Mouse (Mus musculus) cerebral cortex, adult 2 months (tissue): ENCODE data around the gene Cdc25b.

Experiments used
- WGBS: fragments of 180-500 bp; shearing (Covaris S2); methylation state at CpG from one replicate; pipeline ENCODE4 v1.1.7; 2018; 5-methylcytosine and 5-hydroxymethylcytosine counted together

Gene Cdc25b

GRCm38 (mm10) chr2:131159938-131160581 lies 26.7 kb upstream of the Cdc25b start, which contains the start of gene 1700037H04Rik:
TSS of gene 1700037H04Rik (minus strand) at chr2:131160081.
- WGBS = under 1% methylated on average over 54 of the region's 54 CpGs

DNA sequence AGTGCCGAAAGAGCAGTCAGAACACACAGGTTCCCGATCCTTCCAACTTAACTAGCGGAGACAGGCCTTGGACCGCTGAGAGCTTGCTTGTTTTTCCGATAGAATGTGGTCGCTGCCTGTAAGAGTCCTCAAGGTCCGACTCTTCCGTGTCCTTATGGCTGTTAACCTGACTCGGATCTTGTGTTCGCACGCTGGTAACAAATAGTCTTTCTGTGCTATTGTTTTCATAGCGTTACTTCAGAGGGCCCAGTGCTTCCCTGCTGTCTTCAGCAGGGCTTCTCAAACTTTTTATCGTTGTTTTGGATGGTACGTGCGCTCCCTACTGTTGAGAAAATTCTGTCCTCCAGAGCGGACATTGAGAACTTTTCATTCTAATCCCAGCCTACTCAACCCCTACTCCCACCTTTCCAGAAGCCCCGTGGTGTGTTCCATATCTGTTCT lies 26.1 kb upstream of the Cdc25b start:
- 0% methylated on average over 17 of the region's 17 CpGs for WGBS

DNA sequence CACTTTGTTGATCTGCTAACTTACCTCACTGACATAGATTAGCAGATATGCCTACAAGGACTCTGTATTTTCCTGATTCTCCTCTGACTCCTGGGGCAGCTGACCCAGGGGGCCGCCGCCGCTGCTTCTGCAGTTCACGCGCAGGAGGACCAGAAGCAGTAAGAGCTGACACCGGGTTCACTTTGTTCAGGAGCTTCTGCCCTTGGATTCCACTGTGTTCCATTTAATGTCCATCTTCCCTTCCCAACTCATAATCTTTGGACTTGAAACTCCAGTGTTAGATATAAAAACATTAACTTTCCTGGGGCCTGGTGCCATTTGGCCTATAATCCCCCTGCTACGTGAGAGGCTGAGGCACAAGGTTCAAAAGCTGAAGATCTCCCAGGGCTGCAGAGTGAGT lies 22.8 kb upstream of the Cdc25b start:
- 87% methylated on average over 7 of the region's 7 CpGs for WGBS

GRCm38 (mm10) chr2:131166172-131166571 lies 20.6 kb upstream of the Cdc25b start:
- whole genome bisulfite sequencing = 95% methylated on average over 2 of the region's 2 CpGs

DNA sequence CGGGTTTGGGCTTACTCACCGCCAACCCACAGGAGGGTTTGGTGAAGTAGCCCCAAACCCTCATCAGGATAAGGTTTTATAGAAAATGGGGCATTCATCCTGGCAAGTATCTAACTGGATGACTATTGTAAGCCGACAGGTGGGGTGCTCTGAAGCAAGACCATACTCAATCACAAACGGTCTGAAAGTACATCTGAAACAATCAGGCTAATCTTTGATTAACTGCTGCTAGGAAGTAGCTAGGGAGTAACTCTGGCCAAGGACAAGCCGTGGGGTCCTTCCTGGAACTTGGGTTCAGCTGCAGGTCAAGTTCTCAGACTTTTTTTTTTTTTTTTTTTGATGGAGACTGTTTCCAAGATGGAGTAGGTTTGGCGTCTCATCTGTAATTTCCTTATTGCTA lies 18.8 kb upstream of the Cdc25b start:
- WGBS = 90% methylated on average over 6 of the region's 6 CpGs

GRCm38 (mm10) chr2:131168914-131169313 lies 17.8 kb upstream of the Cdc25b start:
- WGBS = 58% methylated on average over 1 of the region's 1 CpGs

DNA sequence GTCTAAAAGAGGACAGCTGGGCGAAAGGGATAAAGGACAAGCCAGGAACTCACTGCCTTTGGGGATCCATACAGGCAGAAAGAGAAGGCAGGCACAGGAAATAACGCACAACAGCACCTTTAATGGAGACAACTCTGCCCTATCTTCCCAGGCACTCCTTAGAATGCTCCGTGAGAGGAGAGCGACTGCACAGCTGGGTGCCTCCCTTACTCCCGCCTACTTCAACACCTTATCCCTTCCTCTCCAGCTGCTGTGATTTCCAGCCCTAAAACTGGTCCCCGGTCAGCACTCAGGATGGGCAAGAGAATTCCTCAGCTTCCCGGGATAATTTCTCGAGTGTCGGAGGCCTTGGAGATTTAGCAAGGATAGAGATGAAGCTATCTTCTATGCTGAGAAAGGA lies 15.8 kb upstream of the Cdc25b start:
- WGBS = 64% methylated on average over 9 of the region's 9 CpGs

DNA sequence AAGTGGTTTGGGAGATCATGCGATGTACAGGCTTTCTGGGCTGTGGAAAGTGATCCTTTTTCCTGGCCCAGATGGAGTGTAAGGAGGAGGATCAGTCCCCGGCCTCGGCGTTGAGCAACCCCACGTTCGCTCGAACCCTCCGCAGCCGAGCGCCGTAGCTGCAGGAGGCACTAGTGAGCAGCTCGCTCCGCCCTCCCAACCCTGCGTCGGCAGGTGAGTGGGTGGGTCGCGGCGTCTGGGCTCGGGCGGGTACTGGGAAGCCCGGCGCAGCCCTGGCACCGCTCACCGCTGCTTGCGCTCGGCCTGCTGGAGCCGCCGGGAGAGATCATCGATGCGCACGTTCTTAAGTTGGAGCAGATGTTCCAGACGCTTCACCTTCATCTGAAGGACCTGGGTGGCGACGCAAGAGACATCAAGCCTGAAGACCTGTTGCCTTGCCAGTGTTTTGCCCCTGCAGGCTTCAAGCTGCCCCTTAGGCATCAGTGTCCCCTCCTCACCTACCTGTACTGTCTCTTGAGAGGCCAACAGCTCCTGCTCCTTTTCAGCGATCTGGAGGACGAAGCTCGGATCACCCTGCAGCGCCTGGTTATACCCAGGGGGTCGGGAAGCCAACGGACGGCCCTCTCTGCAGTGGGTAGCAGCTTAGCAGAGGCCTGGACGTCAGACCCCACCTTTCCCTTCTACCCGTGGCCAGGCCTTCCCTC lies 15.2 kb upstream of the Cdc25b start:
- 45% methylated on average over 43 of the region's 43 CpGs for WGBS

DNA sequence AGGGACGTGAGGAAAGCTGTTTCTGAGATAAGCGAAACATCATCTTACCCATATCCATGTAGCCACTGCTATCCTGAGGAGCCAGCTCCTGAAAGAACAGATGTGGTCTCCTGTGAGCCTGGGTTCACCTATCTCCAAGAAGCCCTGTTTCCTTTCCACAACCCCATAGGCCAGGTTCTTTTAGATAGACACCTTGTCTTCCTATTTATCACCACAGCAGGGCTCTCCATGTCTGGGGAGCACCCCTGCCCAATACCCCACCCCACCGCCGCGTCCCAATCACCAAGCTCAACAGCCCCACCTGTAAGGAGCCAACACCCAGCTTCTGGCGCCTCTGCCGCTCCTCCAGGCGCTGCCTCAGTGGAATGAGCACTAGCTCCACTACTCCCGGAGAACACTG lies 14.4 kb upstream of the Cdc25b start:
- WGBS = 80% methylated on average over 9 of the region's 9 CpGs

DNA sequence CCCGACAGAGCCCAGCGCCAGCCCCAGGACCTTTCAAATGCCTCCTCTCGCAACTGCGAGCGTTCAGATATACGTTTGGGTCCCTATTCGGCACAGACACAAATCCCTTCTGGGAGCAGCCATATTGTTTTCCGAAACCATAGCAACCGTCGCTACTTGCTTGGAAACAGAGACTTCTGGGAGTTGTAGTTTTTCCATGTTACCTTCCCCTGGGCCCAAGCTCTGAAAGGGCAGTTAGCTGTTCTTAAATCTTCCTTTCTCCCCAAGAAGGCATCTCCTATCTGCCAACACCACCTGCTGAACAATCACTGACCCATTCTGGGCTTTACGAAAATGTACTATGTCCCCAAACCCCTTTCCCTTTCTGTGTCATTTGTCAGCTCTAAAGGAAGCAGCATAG lies 12.0 kb upstream of the Cdc25b start:
- 5% methylated on average over 11 of the region's 11 CpGs for WGBS

DNA sequence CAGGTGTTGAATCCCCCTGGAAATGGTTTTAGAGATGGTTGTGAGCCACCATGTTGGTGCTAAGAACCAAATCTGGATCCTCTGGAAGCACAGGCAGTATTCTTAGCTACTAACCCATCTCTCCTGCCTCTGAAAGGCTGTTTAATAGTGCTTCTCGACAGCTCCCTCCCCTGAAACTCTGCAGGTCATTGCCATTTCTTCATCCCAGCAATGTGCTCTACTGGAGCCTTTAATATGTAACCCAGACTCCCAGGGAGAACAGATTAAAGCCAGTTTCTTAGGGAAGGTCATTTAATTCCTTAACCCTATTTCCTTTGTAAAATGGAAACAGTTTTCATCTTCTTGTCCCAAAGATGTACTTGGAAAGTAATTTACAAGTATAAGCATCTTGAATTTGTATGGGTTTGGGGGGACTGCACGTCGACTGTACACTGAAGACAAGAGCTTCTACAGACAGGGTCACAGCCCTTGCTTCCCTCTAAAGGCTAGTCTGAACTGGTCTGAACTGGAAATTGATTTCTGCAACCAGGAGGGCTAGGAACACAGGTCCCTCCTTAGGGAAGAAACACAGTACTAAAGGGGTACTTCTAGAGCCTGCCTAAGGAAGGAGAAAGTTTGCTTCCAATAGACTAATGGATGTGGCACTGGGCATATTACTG lies 11.3 kb upstream of the Cdc25b start:
- 63% methylated on average over 3 of the region's 3 CpGs for WGBS

GRCm38 (mm10) chr2:131175945-131176309 lies 10.8 kb upstream of the Cdc25b start:
- WGBS = 83% methylated on average over 1 of the region's 1 CpGs

GRCm38 (mm10) chr2:131176491-131176890 lies 10.3 kb upstream of the Cdc25b start:
- 65% methylated on average over 5 of the region's 5 CpGs for WGBS

- 54% methylated on average over 9 of the region's 9 CpGs for WGBS
Observed at GRCm38 (mm10) chr2:131177932-131178331, 8.8 kb upstream of the Cdc25b start.

- 10% methylated on average over 26 of the region's 26 CpGs for WGBS
Observed at GRCm38 (mm10) chr2:131178828-131179245, 7.9 kb upstream of the Cdc25b start.

DNA sequence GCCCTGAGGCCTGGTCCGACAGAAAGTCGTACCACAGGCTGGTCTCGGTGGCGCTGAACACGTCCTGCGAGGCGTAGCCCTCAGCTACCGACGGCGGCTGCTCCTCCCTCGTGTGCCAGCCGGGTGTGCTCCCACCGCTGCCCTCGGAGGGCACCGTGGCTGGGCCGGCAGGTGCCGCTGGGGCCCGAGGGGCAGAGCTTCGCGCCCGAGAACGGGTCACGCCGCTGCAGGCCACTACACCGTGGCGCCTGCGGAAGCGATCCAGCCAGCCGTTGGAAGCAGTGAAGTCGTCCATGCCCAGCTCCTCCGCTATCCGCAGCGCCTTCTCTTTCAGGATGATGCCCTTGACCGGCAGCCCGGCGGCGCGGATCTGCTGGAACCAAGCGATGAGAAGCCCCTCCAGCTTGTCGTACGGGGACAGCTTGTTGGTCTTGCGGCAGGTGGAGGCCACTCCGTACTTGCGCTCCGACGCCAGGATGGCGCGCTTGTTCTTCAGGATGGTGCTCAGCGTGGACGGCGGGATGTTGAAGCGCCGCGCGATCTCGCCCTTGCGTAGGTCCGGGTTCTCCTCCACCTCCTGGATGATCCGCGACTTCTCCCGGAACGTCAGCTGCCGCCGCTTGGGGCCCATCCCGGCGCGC lies 7.4 kb upstream of the Cdc25b start:
- under 1% methylated on average over 67 of the region's 67 CpGs for WGBS

DNA sequence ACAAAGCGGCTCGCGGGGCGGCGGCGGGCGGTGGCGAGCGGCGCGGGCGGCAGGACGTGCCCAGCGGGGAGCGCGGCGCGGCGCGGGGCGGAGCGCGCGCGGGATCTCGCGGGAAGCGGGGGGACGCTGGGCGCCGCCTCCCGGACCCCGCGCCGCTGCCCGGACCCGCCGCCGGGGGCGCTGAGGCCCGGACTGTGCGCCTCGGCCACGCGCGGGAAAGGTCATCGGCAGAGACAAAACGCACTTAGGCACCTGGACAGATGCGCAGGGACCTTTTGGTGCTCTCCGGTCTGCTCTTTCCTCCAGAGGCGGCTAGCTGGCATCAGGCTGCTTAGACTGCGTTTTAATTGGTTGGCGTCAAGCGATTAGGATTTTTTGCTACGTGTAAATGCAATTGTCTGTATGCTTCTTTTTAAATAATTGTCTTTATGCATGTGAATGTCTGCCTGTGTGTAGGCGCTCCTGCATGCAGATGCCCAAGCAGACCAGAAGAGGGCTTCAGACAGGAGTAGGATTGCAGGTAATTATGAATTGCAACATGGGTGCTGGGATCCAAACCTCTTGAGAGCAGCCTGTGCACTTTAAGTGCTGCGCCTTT lies 6.7 kb upstream of the Cdc25b start, which contains the start of gene Cenpb:
TSS of gene Cenpb (minus strand) at position 78 of the 598 bp plus-strand sequence.
- 2% methylated on average over 54 of the region's 57 CpGs for WGBS

GRCm38 (mm10) chr2:131186343-131186742 lies 406 bp upstream of the Cdc25b start:
- WGBS = 3% methylated on average over 14 of the region's 14 CpGs

DNA sequence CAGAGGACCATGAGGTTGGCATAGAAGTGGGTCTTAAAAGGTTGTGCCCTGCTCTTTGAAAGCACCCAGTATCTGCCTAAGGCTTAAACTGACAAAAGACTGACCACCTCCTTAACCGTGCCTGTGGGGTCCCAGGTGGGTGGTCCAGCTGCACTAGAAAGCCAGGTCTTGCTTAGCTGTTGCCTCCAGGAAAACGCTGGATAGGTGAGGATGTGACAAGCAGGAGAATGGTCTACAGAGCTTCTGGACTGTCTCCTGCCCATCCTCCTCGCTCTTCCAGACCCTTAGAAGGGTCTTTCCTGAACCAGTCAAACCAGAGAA lies 813 bp downstream of the Cdc25b start:
- 53% methylated on average over 3 of the region's 3 CpGs for WGBS

- WGBS = 98% methylated on average over 5 of the region's 5 CpGs
Observed at GRCm38 (mm10) chr2:131188311-131188710, 1.6 kb downstream of the Cdc25b start.

DNA sequence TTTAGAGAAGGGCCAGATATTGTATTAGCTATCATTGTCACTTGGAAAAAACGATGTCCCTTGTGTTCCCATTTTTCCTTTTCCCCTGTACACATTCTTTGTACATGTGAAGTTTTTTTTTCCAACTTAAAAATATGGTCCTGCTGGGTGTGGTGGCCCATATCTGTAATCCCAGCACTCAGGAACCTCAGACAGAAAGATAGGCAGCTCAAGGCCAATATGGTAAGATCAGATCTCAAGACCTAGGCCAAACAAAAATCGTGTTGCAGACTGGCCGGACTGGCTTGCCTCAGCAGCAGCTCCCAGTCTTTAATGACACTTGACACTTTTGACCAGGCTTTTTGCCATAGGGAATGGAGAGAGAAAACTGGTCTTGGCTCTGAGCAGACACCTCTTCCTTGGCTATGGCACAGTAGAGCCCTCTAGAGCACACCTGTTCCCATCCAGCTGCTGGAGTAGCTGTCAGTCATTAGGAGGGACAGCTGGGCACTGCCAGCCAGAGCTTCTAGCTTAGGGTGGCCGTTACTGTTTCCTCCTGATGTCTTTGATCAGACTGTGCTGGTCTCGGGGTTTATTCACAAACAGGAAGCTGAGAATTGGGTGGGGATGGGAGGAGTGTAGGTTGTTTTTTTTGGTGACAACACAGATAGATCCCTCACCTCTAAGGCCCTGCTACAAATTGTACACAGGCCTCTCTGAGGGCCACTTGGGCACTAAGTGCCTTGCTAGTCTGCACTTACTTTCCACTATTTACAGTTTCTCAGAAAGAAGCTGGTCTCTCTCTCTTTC lies 3.0 kb downstream of the Cdc25b start:
- 63% methylated on average over 5 of the region's 5 CpGs for WGBS
